Mouse (Mus musculus): Measurements from ENCODE around the gene Kdm2a. TPM values are rescaled to one million over a fixed set of nuclear protein-coding genes. Genes with fewer than 3 reads are reported as not detected.

The Kdm2a gene
- polyA plus RNA-seq (2012; rRNA removed): 119 and 122 TPM in 2 replicates

DNA sequence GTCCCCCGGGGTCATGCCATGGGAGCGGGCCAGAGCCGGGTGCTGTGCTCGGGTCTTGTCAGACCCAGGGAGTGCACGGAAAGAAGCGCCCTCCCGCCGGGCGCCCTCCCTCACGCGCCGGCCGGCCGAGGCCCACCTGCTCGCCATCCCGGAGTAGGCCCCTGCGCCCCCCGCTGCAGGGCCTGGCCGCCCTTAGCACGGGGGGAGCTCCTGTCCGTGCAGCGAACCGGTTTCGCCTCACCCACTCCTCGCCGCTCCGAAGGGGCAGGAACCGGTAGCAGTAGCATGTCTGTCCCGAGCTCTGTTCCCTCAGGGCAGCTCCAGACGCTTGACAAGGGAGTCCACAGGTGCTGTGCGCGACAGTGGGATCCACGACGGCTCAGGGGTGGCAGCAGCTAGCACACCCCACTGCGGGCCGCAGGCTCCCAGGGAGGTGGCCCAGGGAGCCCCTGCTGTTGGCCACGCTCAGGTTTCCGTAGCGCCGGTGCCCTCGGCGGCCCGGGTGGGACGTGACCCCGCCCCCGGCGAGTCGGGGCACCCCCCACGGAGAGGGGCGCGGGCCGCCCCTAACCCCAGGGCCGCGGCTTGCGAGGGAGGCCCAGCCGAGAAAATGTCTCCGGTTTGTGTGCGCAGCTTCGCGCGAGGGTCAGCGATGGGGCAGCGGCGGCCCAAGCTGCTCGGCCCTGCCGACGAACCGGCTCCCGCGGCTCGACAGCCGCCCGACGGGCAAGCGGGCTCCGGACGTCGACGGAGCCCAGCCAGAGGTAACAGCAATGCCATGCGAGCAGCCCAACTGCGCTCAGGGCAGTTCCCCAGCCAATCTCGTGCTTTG lies at the start of gene Kdm2a:
Gene Kdm2a, minus strand, starts transcription at position 488 of the 832 bp plus-strand sequence.
- DNase-seq (ENCODE audit: low read depth): no peak

DNA sequence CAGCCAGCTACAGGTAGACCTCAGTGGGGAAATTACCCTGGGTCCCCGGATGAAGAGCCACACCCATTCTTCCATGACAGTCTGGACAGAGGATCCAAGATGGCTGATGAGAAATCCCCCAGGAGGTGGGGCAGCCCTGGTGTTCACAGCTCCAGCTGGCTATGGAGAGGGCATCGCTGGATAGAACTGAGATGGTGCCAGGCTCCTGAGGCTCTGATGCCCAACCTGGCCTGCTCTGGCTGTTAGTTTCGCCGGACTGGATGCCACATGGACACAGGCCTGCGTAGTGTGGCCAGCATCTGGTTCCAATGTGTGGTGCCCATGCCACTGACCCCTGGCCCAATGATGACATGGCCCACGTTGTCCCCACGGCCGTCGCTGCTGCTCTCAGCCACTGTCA lies 49.4 kb upstream of the Kdm2a start:
- DNase-seq (ENCODE audit: low read depth): no peak

DNA sequence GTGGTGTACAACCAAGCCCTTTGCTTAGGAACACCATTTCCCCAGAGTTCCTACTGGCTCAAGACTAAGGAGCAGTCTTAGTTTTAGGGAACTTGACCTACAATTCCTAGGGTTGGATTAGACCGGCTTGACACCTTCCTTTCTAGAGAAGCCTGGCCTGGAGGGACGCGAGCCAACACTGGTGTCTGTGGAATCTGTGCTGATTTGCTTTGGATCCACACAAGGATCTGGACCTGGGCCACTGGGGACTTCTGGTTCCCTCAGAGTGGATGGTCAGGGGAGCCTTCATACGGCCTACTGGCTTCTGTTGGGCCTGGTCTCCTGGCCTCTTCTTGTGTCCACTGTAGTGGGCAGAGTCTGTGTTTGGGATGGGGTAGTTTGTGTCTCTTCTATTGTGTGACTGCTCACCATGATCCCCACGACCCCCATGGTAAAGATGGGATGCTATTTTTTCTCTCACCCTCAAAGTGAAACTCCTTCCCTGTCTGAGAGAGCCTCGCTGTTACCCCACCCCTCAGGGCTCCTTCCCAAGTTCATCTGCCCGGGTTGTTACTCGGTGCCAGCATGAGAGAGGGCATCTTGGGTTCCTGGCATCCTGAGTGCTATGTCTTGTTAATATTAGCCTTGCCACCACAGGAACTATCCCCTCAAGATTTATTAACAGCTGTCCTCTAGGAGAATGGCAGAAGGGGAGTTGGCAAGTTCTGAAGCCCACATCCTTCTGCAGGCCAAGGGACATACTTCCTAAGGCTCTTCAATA lies 48.8 kb upstream of the Kdm2a start:
- DNase-seq (ENCODE audit: low read depth): no peak

DNA sequence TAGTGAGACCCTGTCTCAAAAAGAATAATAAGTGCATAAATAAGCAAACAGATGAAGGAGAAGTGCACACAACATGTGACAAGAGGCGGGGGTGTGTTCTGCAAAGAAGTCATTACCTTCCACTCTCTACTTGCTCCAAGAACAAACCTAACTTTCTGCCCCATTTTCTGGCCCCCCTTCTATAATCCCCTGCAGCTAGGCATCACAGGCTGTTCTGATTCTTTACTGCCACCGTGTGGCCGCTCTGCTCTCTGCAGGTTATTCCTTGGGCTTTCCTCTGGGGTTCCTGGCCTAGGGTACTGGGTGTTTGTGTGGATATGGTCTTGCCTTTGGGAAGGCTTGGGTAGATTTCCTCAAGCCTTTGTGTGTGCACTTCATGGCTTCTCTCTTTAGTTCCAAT lies 44.3 kb upstream of the Kdm2a start:
- DNase-seq (ENCODE audit: low read depth): no peak

DNA sequence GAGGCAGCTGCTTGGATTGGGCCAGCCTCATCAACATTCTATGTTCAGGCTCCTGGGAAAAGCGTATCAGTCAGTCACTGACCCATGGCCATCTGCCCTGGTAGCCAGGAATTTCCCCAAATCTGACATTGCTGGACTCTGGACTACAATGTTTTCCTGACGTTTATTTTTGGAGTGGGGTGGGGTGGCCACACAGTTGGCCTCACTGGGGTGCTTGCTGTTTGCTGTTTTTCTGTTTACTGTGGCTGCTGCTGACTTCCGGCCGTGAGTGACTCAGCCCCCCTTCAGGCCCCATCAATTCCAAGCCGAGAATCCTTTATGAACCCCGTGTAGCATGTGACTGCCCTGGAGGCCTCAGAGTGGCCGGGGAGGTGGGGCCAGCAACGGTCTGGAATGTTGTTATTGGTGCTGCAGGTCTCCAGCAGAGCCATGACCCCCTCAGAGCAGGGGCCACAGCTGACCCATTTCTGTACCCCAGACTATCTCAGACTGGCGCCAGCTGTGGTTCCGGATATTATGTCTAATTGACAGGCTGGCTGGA lies 43.6 kb upstream of the Kdm2a start:
- no peak for DNase-seq (ENCODE audit: low read depth)

DNA sequence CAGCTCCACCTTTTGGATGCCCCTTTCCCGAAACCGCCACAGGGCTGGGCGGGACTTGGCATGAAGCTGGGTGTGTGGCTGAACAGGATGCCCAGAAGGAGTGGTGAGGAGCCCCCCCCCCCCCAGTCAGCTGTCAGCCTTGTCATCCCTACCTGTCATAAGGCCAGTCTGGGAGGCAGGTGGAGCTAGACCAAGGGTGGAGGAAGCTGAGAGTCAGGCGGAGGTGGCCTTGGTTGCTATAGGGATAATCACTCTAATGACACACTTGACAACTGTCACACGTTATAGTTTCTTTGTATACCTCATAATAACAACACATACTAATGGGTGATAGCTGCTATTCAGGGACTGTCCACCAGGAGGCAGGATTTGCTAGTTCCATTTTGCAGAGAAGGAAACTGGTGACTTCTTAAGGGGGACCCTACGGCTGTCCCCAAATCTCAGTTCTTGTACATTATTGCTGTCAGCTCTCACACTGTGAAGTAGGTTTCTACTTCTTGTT lies 43.1 kb upstream of the Kdm2a start:
- DNase-seq (ENCODE audit: low read depth): no peak

DNA sequence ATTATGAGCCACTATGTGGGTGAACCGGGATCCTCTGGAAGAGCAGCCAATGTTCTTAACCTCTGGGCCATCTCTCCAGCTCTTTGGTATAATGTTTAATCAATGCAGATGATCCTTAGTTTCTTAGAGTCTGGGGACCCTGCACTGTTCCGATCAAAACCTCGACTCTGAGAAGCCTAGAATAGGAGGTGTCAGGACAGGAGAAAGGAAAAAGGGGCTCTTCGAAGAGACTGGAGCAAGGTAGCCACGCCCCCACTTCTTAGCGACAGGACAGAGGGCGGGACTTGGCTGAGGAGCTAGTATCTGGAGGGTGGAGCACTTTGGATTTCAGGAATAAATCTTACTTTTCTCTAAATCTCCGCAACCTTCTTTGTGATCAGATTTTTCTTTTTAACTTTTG lies 42.1 kb upstream of the Kdm2a start:
- no peak for DNase-seq (ENCODE audit: low read depth)

DNA sequence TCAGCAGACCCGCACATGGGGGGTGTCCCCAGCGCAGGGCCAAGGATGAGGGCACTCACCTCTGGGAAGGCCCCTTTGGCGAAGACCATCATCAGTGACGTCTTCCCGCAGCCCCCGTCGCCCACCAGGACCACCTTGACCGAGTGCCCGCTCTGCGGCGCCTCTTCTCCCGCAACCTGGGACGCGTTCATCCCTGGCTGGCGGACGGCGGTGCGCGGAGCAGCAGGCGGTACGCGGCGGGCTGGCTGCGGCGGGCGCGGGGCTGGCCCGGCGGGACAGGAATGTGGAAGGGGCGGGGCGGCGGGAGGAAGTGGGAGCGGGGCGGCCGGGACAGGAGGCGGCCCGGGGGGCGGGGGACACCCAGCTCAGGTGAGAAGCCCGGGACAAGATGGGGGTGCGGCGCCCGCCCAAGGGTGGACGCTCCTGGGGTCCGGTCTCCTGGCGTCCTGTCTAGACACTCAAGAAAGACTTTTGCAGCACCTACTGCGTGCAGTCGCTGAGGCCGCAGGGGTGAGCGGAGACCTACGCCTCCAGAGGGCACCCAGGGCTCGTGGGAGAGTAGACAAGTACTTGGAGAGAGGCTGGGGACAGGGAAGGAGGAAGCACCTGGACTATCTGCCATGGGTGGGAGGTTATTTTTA lies 41.2 kb upstream of the Kdm2a start, which contains the start of gene Rhod:
Gene Rhod, minus strand, starts transcription at position 272 of the 641 bp plus-strand sequence.
- no peak for DNase-seq (ENCODE audit: low read depth)

DNA sequence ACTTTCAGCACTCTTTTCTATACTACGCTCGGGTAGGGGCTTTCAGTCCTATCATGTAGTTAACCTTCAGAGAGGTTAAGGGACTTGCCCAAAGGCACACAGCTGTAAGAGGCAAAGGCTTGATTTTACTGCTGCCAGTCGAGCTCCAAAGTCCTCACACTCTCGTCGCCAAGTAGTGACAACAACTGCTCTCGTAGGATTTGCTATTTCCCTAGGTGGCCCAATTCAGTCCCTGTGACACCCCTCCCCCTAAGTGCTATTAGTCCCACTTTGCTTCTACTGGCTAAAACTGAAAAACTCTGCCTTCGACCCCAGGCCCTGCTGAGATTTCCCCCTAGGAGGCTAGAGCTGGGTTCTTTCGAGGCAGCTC lies 40.7 kb upstream of the Kdm2a start:
- DNase-seq (ENCODE audit: low read depth): no peak

DNA sequence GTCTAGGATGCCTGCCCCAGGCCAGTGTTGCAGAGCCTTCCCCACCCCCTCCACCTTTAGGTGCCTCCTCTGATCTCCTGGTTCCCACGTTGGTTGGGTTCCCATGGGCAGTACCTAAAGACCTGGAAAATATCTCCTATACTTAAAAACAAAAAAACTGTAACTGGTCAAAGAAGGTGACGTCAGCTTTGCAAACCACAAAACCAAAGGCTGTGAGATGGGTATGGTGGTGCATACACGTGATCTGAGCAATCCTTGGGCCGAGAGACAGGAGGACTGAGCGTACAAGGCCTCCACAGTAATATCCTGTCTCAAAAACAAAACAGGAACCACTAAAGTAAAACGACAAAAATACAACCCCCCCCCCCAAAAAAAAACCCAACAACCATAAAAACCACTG lies 39.8 kb upstream of the Kdm2a start:
- no peak for DNase-seq (ENCODE audit: low read depth)

DNA sequence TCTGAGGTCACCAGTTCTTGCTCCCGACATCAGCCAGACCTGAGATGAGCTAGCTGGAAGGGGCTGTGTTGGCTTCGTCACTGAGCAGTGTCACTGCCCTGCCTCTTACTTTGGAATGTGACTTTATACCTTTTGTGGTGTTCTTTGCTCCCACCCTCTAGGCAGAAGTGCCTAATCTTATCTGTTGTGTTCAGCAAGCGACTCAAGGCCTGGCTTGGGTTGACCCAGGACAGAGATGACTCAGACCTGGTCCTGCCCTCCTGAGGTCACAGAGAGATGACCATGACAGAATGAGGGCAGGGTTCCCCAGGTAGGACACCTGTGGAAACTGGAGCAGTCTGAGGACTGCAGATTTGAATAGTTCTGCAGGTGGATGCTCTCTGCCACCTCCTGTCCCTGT lies 38.2 kb upstream of the Kdm2a start:
- DNase-seq (ENCODE audit: low read depth): no peak

DNA sequence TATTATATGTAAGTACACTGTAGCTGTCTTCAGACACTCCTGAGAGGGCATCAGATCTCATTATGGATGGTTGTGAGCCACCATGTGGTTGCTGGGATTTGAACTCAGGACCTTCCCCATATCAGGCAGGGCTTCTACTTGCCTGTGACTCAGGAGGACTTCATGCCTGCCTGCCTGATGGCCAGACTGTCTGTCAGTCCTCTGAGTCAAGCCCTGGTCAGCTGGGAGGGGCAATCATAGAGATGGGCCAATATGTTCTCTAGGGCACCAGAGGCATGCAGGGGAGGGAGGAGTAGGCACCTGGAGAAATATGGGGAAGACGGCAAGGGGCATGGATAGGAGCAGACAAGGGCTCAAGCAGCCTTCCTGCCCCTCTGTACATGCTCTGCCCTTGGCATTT lies 36.9 kb upstream of the Kdm2a start:
- no peak for DNase-seq (ENCODE audit: low read depth)

DNA sequence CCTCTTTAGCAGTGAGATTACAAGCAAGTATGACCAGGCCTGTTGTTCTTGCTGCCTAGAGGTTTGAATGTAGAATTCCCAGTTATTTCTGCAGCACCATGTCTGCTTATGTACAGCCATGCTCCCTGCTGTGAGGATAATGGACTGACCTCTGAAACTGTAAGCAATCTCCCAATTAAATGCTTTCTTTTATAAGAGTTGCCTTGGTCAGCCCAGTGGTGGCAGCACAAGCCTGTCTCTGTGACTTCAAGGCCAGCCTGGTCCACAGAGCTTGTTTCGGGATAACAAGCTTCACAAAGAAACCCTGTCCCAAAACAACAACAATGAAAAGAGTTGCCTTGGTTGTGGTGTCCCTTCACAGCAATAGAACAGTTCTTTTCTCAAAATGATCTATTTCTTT lies 35.7 kb upstream of the Kdm2a start:
- DNase-seq (ENCODE audit: low read depth): no peak

DNA sequence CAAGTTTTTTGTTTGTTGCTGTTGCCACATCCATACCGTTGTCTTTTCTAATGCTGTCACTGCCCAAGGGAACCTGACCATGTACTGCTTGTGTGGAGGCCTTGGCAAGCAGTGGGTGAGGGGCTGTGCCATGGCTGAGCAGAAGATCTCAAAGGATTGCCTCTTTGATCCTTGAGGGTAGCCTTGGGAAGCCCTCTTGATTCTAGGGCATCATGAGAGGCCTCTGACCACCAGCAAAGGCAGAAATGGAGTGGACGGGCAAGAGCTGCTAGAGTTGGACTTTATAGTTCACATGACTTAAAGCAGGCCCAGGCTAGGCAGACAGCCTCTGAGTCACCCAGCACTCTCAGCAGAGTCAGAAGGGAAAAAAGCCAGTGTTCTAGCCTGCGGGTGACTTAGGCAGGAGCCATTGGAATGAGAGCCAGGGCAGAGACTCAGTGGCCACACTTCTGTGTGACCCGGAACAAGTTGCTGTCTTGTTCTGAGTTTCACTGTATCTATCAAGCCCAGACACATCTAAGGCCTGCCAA lies 32.1 kb upstream of the Kdm2a start:
- no peak for DNase-seq (ENCODE audit: low read depth)

DNA sequence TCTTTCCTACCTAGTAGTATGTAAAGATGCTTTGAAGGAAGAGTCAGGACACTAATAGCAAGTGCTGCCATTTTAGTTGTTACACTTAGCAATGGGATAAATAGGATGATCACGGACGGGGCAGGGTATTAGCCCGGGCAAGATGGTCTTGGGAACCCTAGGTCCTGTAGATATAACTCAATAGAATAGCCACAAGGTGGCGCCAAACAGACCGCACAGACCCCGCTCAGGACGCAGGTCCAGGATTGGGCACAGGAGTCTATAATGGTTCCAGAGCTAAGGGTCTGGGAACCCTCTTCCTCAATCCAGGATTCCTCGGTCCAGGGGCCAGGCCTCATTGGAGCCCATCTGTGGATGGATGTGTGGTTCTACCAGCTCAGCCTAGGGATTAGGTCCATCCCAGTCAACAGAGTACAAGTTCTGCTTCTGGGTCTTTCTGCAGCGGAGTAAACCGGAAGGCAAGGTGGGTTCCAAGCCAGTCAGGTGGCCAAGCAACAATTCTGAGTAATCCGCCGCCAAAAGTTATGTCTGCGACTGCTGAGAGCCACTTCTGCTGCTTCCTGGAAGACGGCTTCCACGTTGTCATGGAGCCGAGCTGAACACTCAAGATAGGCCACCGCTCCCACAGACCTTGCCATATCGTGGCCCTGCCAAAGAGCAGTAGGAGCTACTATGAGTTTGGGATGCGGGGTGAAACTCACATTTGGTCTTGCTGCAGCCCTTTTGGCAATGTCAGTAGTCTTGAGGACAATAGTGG lies 27.7 kb upstream of the Kdm2a start:
- DNase-seq (ENCODE audit: low read depth): no peak

DNA sequence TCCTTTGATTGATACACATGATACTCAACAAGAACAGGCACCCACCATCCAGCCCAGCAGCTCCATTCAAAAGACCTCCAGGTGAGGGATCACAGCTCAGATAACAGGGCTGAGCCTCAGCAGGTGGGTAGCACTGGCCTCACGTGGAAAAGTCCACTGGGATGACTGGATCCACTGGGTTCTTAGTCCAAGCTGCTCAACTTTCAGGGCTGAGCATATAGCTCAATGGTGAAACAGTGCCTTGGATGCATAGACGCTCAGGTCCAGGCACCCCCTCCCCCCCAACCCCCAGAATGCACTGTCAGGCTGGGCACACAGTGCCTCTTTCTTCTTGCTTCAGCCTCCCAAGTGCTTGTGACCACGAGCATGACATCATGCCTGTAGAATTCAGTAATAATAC lies 24.9 kb upstream of the Kdm2a start:
- DNase-seq (ENCODE audit: low read depth): no peak

DNA sequence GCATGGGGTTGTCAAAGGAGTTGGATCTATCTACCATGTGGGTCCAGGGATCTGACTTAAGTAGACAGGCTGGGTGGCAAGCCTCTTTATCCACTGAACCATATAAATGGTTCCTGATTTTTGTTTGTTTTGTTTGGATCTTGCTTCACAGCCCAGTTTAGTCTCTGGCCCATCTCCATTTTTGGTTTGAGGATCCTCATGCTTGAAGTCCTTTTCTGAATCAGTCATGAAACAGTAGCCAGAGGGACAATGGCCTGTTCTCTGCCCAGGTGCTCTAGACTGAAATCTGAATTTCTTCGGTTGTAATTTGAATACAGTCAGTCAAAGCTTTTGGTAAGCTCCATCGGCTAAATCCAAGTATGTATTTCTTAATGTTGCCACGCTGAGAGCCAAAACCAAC lies 24.5 kb upstream of the Kdm2a start:
- no peak for DNase-seq (ENCODE audit: low read depth)

DNA sequence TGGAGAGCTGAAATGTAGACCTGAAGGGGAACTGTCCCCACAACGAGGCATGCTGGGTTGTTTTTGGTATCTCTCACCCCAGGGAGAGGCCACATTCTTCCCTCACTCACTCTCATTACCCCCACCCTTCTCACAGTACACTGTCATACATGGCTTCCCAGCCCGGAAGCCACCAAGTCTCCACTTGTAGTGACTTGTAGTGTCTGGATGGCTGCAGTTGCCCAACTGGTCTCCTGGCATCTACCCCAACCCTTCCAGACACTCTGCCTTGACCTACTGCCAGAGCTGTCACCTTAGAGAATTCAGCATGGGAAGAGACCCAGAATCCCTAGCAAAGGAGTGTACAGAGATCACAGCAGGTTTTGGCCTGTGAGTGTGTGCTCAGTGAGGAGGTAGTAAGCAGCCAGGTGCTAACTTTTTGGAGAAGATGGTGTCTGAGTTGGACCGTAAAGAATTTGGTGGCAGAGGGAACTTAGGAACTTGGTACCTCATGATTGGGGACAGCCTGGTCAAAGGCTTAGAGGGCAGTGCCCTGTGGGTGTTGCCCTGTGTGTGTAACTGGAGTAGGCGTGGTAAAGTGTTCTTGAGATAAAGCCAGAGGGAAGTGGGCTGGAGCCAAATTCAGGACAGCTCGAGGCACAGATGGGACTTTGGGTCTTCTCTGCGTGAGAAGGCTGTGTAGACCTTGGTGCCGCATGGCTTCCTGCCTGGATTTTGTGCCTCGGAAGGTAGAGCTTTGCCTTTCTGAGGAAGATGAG lies 22.2 kb upstream of the Kdm2a start:
- DNase-seq (ENCODE audit: low read depth): peak; percentile 97

DNA sequence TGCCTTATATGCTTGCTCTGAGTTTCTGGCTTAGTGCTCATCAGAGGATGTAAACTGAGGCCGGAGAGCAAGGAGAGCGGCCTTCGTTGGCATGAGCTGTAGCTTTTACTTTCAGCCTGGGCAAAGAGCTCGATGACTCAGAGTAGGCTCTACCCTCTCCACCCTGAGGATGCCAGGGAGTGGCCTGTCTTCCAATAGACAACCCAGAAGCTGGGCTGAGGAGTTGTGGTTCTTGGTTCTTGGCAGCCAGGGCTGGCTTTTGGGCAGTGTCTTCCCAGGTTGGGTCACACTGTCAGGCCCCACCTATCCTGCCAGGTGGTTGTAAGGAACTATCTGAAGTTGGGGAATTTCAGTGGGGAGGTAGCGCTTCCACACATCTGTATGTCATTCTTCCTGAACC lies 21.6 kb upstream of the Kdm2a start:
- DNase-seq (ENCODE audit: low read depth): no peak

DNA sequence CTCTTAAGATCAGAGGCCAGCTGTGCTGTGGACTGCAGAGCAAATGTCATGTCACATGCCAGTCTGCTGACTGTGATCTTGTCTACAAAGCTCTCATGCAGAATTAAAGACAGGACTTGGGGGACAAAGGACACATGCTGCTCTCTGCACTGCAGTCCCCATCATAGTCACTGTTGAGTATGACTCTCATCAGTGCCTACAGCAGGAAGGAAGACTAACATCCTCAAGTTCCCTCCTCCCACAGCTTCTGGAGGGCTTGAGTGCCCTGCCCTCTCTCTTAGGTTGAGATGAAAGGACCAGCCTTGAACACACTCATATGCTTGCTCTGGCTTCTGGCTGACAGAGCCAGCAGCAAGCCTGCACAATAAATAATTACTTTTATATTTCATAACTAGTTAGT lies 19.6 kb upstream of the Kdm2a start:
- DNase-seq (ENCODE audit: low read depth): no peak

DNA sequence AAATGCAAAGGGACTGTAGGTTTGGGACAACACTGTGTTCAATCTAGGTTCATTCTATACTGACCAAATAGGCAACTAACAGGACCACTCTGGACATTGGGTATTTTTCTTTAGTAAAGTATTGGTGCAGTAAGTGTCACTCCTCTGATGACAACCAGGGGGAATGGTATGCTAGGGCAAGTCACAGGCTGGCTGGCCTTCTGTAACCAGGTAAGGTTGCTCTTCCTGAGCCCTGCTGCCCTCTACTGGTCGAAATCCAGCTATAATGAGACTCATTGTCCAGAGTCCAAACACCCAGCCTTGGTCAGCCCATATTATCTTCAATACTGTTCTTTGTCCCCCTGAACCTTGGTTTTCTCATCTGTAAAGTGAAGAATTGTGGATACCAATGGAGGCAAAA lies 19.1 kb upstream of the Kdm2a start:
- DNase-seq (ENCODE audit: low read depth): no peak

Measured in gonadal fat pad, adult 2 months (tissue).